ENCODE assay signal across 9 mouse cellular contexts in the genomic region with DNA sequence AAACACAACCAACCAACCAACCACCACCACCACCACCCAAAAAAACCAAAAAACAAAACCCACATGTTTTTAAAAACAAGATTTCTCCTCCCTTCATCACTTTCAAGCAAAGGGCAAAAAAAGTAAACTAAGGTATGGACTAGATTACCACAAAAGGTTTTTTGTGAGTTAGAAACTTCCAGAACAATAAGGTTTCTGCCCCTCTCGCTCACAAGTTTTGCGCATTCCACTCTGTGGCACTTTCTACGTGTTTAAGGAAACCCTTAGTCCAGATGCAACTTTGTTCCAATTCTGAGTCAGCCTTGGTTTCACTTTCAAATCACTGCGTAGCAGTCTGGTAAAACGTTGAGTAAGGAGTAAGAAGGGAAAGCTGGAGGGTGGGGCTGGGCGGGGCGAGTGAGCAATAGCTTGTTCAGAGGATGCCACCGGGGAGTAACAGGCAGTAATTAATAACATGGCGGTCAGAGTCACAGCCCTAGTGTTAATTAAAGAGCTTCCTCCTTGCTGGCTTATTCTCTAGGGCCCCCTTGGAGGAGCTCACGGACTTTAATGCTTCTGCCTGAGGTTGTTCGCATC. TPM values are rescaled to one million over a fixed set of nuclear protein-coding genes. Genes with fewer than 3 reads are reported as not detected.
DNase-seq lines count a peak whose midpoint lies in the region; ATAC-seq lines count a peak whose summit lies in the region.
"Had no signal": no experiment of that assay in that cellular context is flagged by ENCODE, and none has a peak within 500 bp of the region (broad histone marks: within the 10 kb centered on the region; RNA-seq: fewer than 3 reads in every experiment).

No protein-coding gene starts in this region.

- H3K4me3 ChIP-seq in heart, embryonic 11.5 days (ENCODE audit: low read depth, low read length), result no peak overlapping the region
- H3K4me3 ChIP-seq in kidney, embryonic 15.5 days (replicated peaks), result peak overlapping the region; percentile 18
- H3K4me3 ChIP-seq: lung, embryonic 15.5 days had no signal

- H3K4me1 ChIP-seq in heart, embryonic 11.5 days (ENCODE audit: control insufficient read depth, insufficient read depth, low read length), result no peaks in the 10 kb centered on the region
- peaks cover 3% of the 10 kb centered on the region; the same call in 1 of the 2 replicates for H3K4me1 ChIP-seq in kidney, embryonic 15.5 days
- H3K4me1 ChIP-seq: lung, embryonic 15.5 days had no signal

- no peak overlapping the region for H3K27ac ChIP-seq in heart, embryonic 11.5 days (ENCODE audit: low read depth, low read length)
- no peak overlapping the region for H3K27ac ChIP-seq in kidney, embryonic 15.5 days
- H3K27ac ChIP-seq: lung, embryonic 15.5 days had no signal

- no peaks in the 10 kb centered on the region for H3K36me3 ChIP-seq in heart, embryonic 11.5 days (ENCODE audit: control insufficient read depth, insufficient read depth, low read length)
- no peaks in the 10 kb centered on the region for H3K36me3 ChIP-seq in kidney, embryonic 15.5 days
- H3K36me3 ChIP-seq: lung, embryonic 15.5 days had no signal

- DNase-seq in heart, adult 11 months, result peak; percentile 97
- peak; percentile 89 for DNase-seq in CD4-positive, CD25-positive, alpha-beta regulatory T cell, adult 2 months (ENCODE audit: low read depth, low spot score)
- peak; percentile 89 for DNase-seq in naive thymus-derived CD4-positive, alpha-beta T cell, adult 2 months (ENCODE audit: low read depth)
- no peak for DNase-seq in right cerebral cortex, adult 18-20 months
- no peak for DNase-seq in layer of hippocampus, postnatal 36 days

- no peak overlapping the region for H3K9ac ChIP-seq in heart, embryonic 11.5 days (ENCODE audit: low read depth, low read length)
- H3K9ac ChIP-seq in kidney, embryonic 15.5 days, result no peak overlapping the region
- H3K9ac ChIP-seq: lung, embryonic 15.5 days had no signal

- 80% methylated on average over 11 of the region's 11 CpGs for WGBS in heart, embryonic 11.5 days (ENCODE audit: insufficient replicate concordance)
- 47% methylated on average over 11 of the region's 11 CpGs for WGBS in kidney, embryonic 15.5 days

- H3K9me3 ChIP-seq in heart, embryonic 11.5 days (replicated peaks; ENCODE audit: control insufficient read depth, low read length), result no peaks in the 10 kb centered on the region
- no peaks in the 10 kb centered on the region for H3K9me3 ChIP-seq in kidney, embryonic 15.5 days (replicated peaks)
- H3K9me3 ChIP-seq: lung, embryonic 15.5 days had no signal

- no peak overlapping the region for H3K4me2 ChIP-seq in heart, embryonic 11.5 days
- H3K4me2 ChIP-seq in kidney, embryonic 15.5 days, result peak overlapping the region; percentile 39
- H3K4me2 ChIP-seq: lung, embryonic 15.5 days had no signal

- no peak for ATAC-seq in heart, embryonic 11.5 days (replicated peaks; ENCODE audit: insufficient number of reproducible peaks, low FRiP score, low TSS enrichment)
- peak; percentile 79 for ATAC-seq in common myeloid progenitor, adult 5-6 weeks (replicated peaks; ENCODE audit: low read depth, poor library complexity, severe bottlenecking)
- ATAC-seq in kidney, embryonic 15.5 days (replicated peaks; ENCODE audit: low FRiP score), result 0 out of 2 replicates have a peak, but pooled peaks have one; percentile 54

- H3K27me3 ChIP-seq in heart, embryonic 11.5 days (ENCODE audit: control insufficient read depth, insufficient read depth, low read length), result no peaks in the 10 kb centered on the region
- H3K27me3 ChIP-seq in kidney, embryonic 15.5 days, result no peaks in the 10 kb centered on the region
- H3K27me3 ChIP-seq: lung, embryonic 15.5 days had no signal

RNA-seq across cellular contexts. Expression of a gene that starts 34.0 kb away (rescaled TPM):
- 10.4 and 19.0 TPM in 2 replicates for polyA plus RNA-seq in heart, embryonic 11.5 days (2014; fragmentation: Nextera tagmentation; extraction: Ambion mirVana)
- 61.4 and 70.0 TPM in 2 replicates for total RNA-seq in common myeloid progenitor, adult 5-6 weeks (2017)
- 17.3 and 19.0 TPM in 2 replicates for polyA plus RNA-seq in kidney, embryonic 15.5 days (2015; fragmentation: Nextera tagmentation; extraction: Ambion mirVana)
- 10 to 100 TPM; 84.4 to 91.5 TPM for total RNA-seq in layer of hippocampus, postnatal 36 days (2021)

Comparison
In these comparisons a context has a peak if more than half of its experiments do, and no peak if none do; other contexts are left out.
1. DNase-seq: peak in heart, adult 11 months (single experiment), CD4-positive, CD25-positive, alpha-beta regulatory T cell, adult 2 months (single experiment) and naive thymus-derived CD4-positive, alpha-beta T cell, adult 2 months (single experiment); none in right cerebral cortex, adult 18-20 months (single experiment) and layer of hippocampus, postnatal 36 days (0 of 2).